Mouse (Mus musculus): ENCODE measurements around the gene Nuak1. TPM values are rescaled to one million over a fixed set of nuclear protein-coding genes. Genes with fewer than 3 reads are reported as not detected.

Gene Nuak1
- polyA plus RNA-seq, 1 experiment = 25.9 TPM

GRCm38 (mm10) chr10:84360953-84361352, 79.4 kb downstream of the Nuak1 start:
- Histone ChIP-seq H3K4me1 (ENCODE audit: control insufficient read depth, insufficient read depth, low read length) (no peaks in the 10 kb centered on the region), H3K27ac (ENCODE audit: insufficient read depth, low read length) (no peak overlapping the region), H3K4me3 (ENCODE audit: low read depth, low read length) (no peak overlapping the region), H3K9me3 (replicated peaks; ENCODE audit: control insufficient read depth, insufficient read depth, low read length, poor library complexity, severe bottlenecking) (no peaks in the 10 kb centered on the region), H3K9ac (ENCODE audit: low read depth, poor library complexity, severe bottlenecking) (no peak overlapping the region), H3K36me3 (ENCODE audit: control insufficient read depth, insufficient read depth, low read length, poor library complexity, severe bottlenecking) (no peaks in the 10 kb centered on the region), H3K27me3 (ENCODE audit: control insufficient read depth, insufficient read depth, low read length, poor library complexity, severe bottlenecking) (peaks cover 3% of the 10 kb centered on the region; the same call in 1 of the 2 replicates)
- TF ChIP-seq POLR2A (IDR thresholded peaks at IDR 0.05; ENCODE audit: insufficient read depth, low read length) (no peak), CTCF (IDR thresholded peaks at IDR 0.05; ENCODE audit: low read depth, low read length) (no peak), EP300 (IDR thresholded peaks at IDR 0.05; ENCODE audit: insufficient read depth, low read depth, low read length) (no peak)

- H3K4me3 ChIP-seq (ENCODE audit: low read depth, low read length) = no peak overlapping the region
- H3K4me1 ChIP-seq (ENCODE audit: control insufficient read depth, insufficient read depth, low read length) = no peaks in the 10 kb centered on the region
- H3K9ac ChIP-seq (ENCODE audit: low read depth, poor library complexity, severe bottlenecking) = no peak overlapping the region
- no peak overlapping the region for H3K27ac ChIP-seq (ENCODE audit: insufficient read depth, low read length)
- no peaks in the 10 kb centered on the region for H3K9me3 ChIP-seq (replicated peaks; ENCODE audit: control insufficient read depth, insufficient read depth, low read length, poor library complexity, severe bottlenecking)
- TF ChIP-seq CTCF (IDR thresholded peaks at IDR 0.05; ENCODE audit: low read depth, low read length) (no peak), EP300 (IDR thresholded peaks at IDR 0.05; ENCODE audit: insufficient read depth, low read depth, low read length) (no peak), POLR2A (IDR thresholded peaks at IDR 0.05; ENCODE audit: insufficient read depth, low read length) (no peak)
- peaks cover 3% of the 10 kb centered on the region; the same call in 1 of the 2 replicates for H3K27me3 ChIP-seq (ENCODE audit: control insufficient read depth, insufficient read depth, low read length, poor library complexity, severe bottlenecking)
- no peaks in the 10 kb centered on the region for H3K36me3 ChIP-seq (ENCODE audit: control insufficient read depth, insufficient read depth, low read length, poor library complexity, severe bottlenecking)
These were observed 80.0 kb downstream of the Nuak1 start for GRCm38 (mm10) chr10:84360391-84360790.

- no peak overlapping the region for H3K4me3 ChIP-seq (ENCODE audit: low read depth, low read length)
- no peaks in the 10 kb centered on the region for H3K9me3 ChIP-seq (replicated peaks; ENCODE audit: control insufficient read depth, insufficient read depth, low read length, poor library complexity, severe bottlenecking)
These were observed 81.7 kb downstream of the Nuak1 start for GRCm38 (mm10) chr10:84358738-84359120.

GRCm38 (mm10) chr10:84357997-84358737, 82.2 kb downstream of the Nuak1 start:
- H3K9ac ChIP-seq (ENCODE audit: low read depth, poor library complexity, severe bottlenecking) = no peak overlapping the region
- no peaks in the 10 kb centered on the region for H3K36me3 ChIP-seq (ENCODE audit: control insufficient read depth, insufficient read depth, low read length, poor library complexity, severe bottlenecking)
- H3K4me1 ChIP-seq (ENCODE audit: control insufficient read depth, insufficient read depth, low read length) = no peaks in the 10 kb centered on the region
- no peak overlapping the region for H3K27ac ChIP-seq (ENCODE audit: insufficient read depth, low read length)
- no peak overlapping the region for H3K4me3 ChIP-seq (ENCODE audit: low read depth, low read length)
- peaks cover 3% of the 10 kb centered on the region; the same call in 1 of the 2 replicates for H3K27me3 ChIP-seq (ENCODE audit: control insufficient read depth, insufficient read depth, low read length, poor library complexity, severe bottlenecking)
- TF ChIP-seq CTCF (IDR thresholded peaks at IDR 0.05; ENCODE audit: low read depth, low read length) (no peak), POLR2A (IDR thresholded peaks at IDR 0.05; ENCODE audit: insufficient read depth, low read length) (no peak), EP300 (IDR thresholded peaks at IDR 0.05; ENCODE audit: insufficient read depth, low read depth, low read length) (no peak)
- H3K9me3 ChIP-seq (replicated peaks; ENCODE audit: control insufficient read depth, insufficient read depth, low read length, poor library complexity, severe bottlenecking) = no peaks in the 10 kb centered on the region

More at GRCm38 (mm10) chr10:84358738-84359120, 81.7 kb downstream of the Nuak1 start:
- Histone ChIP-seq H3K4me1 (ENCODE audit: control insufficient read depth, insufficient read depth, low read length) (no peaks in the 10 kb centered on the region), H3K27ac (ENCODE audit: insufficient read depth, low read length) (no peak overlapping the region), H3K9ac (ENCODE audit: low read depth, poor library complexity, severe bottlenecking) (no peak overlapping the region), H3K36me3 (ENCODE audit: control insufficient read depth, insufficient read depth, low read length, poor library complexity, severe bottlenecking) (no peaks in the 10 kb centered on the region), H3K27me3 (ENCODE audit: control insufficient read depth, insufficient read depth, low read length, poor library complexity, severe bottlenecking) (peaks cover 3% of the 10 kb centered on the region; the same call in 1 of the 2 replicates)
- TF ChIP-seq EP300 (IDR thresholded peaks at IDR 0.05; ENCODE audit: insufficient read depth, low read depth, low read length) (no peak), POLR2A (IDR thresholded peaks at IDR 0.05; ENCODE audit: insufficient read depth, low read length) (no peak), CTCF (IDR thresholded peaks at IDR 0.05; ENCODE audit: low read depth, low read length) (no peak)

GRCm38 (mm10) chr10:84357593-84357992, 82.8 kb downstream of the Nuak1 start:
- no peaks in the 10 kb centered on the region for H3K4me1 ChIP-seq (ENCODE audit: control insufficient read depth, insufficient read depth, low read length)
- H3K27me3 ChIP-seq (ENCODE audit: control insufficient read depth, insufficient read depth, low read length, poor library complexity, severe bottlenecking) = peaks cover 3% of the 10 kb centered on the region; the same call in 1 of the 2 replicates
- no peak overlapping the region for H3K9ac ChIP-seq (ENCODE audit: low read depth, poor library complexity, severe bottlenecking)
- TF ChIP-seq POLR2A (IDR thresholded peaks at IDR 0.05; ENCODE audit: insufficient read depth, low read length) = no peak
- TF ChIP-seq CTCF (IDR thresholded peaks at IDR 0.05; ENCODE audit: low read depth, low read length) = no peak
- TF ChIP-seq EP300 (IDR thresholded peaks at IDR 0.05; ENCODE audit: insufficient read depth, low read depth, low read length) = no peak
- no peaks in the 10 kb centered on the region for H3K36me3 ChIP-seq (ENCODE audit: control insufficient read depth, insufficient read depth, low read length, poor library complexity, severe bottlenecking)
- no peaks in the 10 kb centered on the region for H3K9me3 ChIP-seq (replicated peaks; ENCODE audit: control insufficient read depth, insufficient read depth, low read length, poor library complexity, severe bottlenecking)
- no peak overlapping the region for H3K4me3 ChIP-seq (ENCODE audit: low read depth, low read length)
- H3K27ac ChIP-seq (ENCODE audit: insufficient read depth, low read length) = no peak overlapping the region

GRCm38 (mm10) chr10:84354323-84354722, 86.1 kb downstream of the Nuak1 start:
- peaks cover 3% of the 10 kb centered on the region; the same call in 1 of the 2 replicates for H3K27me3 ChIP-seq (ENCODE audit: control insufficient read depth, insufficient read depth, low read length, poor library complexity, severe bottlenecking)
- H3K4me3 ChIP-seq (ENCODE audit: low read depth, low read length) = no peak overlapping the region
- no peaks in the 10 kb centered on the region for H3K9me3 ChIP-seq (replicated peaks; ENCODE audit: control insufficient read depth, insufficient read depth, low read length, poor library complexity, severe bottlenecking)
- H3K4me1 ChIP-seq (ENCODE audit: control insufficient read depth, insufficient read depth, low read length) = no peaks in the 10 kb centered on the region
- no peak for TF ChIP-seq EP300 (IDR thresholded peaks at IDR 0.05; ENCODE audit: insufficient read depth, low read depth, low read length)
- TF ChIP-seq CTCF (IDR thresholded peaks at IDR 0.05; ENCODE audit: low read depth, low read length) = no peak
- TF ChIP-seq POLR2A (IDR thresholded peaks at IDR 0.05; ENCODE audit: insufficient read depth, low read length) = no peak
- H3K27ac ChIP-seq (ENCODE audit: insufficient read depth, low read length) = no peak overlapping the region
- no peak overlapping the region for H3K9ac ChIP-seq (ENCODE audit: low read depth, poor library complexity, severe bottlenecking)
- H3K36me3 ChIP-seq (ENCODE audit: control insufficient read depth, insufficient read depth, low read length, poor library complexity, severe bottlenecking) = no peaks in the 10 kb centered on the region

Measured in ES-Bruce4 (cell line).